Mouse (Mus musculus): ENCODE results near the gene Pde8a.

GRCm38 (mm10) chr7:81220381-81220780, 7.0 kb downstream of the Pde8a start:
- TF ChIP-seq CTCF (IDR thresholded peaks at IDR 0.05; ENCODE audit: borderline replicate concordance, insufficient read depth, low read length) (no peak), POLR2A (IDR thresholded peaks at IDR 0.05; ENCODE audit: low read depth, low read length) (no peak)
